8 mouse cellular contexts compared by ENCODE assay signal in the genomic region with DNA sequence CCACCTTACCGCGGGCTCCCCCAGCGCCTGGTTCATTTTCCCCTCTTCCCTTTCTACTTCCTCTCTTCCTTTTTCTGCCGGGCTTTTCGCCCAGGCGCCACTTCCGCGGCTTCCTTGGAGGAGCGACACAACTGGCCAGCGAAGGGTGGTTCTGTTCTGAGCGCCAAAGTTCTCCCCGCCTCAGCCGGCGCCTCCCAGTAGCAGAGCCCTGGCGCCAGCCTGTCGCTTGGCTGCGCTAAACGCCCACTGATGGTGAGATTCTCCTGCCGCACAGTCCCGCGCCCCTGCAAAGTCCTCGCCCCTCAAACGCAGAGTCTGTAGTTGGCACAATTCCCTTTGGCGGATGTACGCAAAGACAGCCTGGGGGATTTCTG. TPM values are rescaled to one million over a fixed set of nuclear protein-coding genes. Genes with fewer than 3 reads are reported as not detected.
DNase-seq lines count a peak whose midpoint lies in the region; ATAC-seq and TF ChIP-seq lines count a peak whose summit lies in the region.

A gene (minus strand): TSS at position 133 of the 374 bp plus-strand sequence.

- H3K27me3 ChIP-seq in forebrain, embryonic 12.5 days: peaks cover 41% of the 10 kb centered on the region
- peaks cover 39% of the 10 kb centered on the region for H3K27me3 ChIP-seq in heart, postnatal 0 days (ENCODE audit: control insufficient read depth, insufficient read depth, low read length)
- peaks cover 50% of the 10 kb centered on the region for H3K27me3 ChIP-seq in liver, embryonic 12.5 days (replicated peaks)

- WGBS in forebrain, embryonic 12.5 days: under 1% methylated on average over 25 of the region's 25 CpGs
- under 1% methylated on average over 25 of the region's 25 CpGs for whole genome bisulfite sequencing in heart, postnatal 0 days
- WGBS in liver, embryonic 12.5 days (ENCODE audit: insufficient replicate concordance): under 1% methylated on average over 25 of the region's 25 CpGs

- H3K4me2 ChIP-seq in forebrain, embryonic 12.5 days: peak within 1 kb of the TSS; percentile 98
- H3K4me2 ChIP-seq in heart, postnatal 0 days (ENCODE audit: low read depth, low read length): peak within 1 kb of the TSS; percentile 83
- H3K4me2 ChIP-seq in liver, embryonic 12.5 days: peak within 1 kb of the TSS; percentile 62

- TF ChIP-seq CTCF in heart, postnatal 0 days (IDR thresholded peaks at IDR 0.05; ENCODE audit: low read depth): peak; percentile 48

- H3K9ac ChIP-seq in forebrain, embryonic 12.5 days: peak within 1 kb of the TSS; percentile 63
- no peak within 1 kb of the TSS for H3K9ac ChIP-seq in heart, postnatal 0 days (replicated peaks; ENCODE audit: low read depth, low read length)
- no peak within 1 kb of the TSS for H3K9ac ChIP-seq in liver, embryonic 12.5 days

- H3K36me3 ChIP-seq in forebrain, embryonic 12.5 days (replicated peaks): no peaks in the 10 kb centered on the region
- no peaks in the 10 kb centered on the region for H3K36me3 ChIP-seq in heart, postnatal 0 days (replicated peaks; ENCODE audit: control insufficient read depth, insufficient read depth, low read length)
- H3K36me3 ChIP-seq in liver, embryonic 12.5 days: no peaks in the 10 kb centered on the region

- H3K27ac ChIP-seq in forebrain, embryonic 12.5 days: no peak within 1 kb of the TSS
- no peak within 1 kb of the TSS for H3K27ac ChIP-seq in heart, postnatal 0 days (ENCODE audit: low read depth)
- H3K27ac ChIP-seq in liver, embryonic 12.5 days: no peak within 1 kb of the TSS

- no peak for TF ChIP-seq EP300 in heart, postnatal 0 days (IDR thresholded peaks at IDR 0.05; ENCODE audit: low read depth)

- DNase-seq in thymus, postnatal 4 days: peak; percentile 15
- no peak for DNase-seq in thymus, adult 18-20 months
- peak; percentile 30 for DNase-seq in heart, postnatal 0 days (ENCODE audit: low spot score)
- peak; percentile 15 to 58 for DNase-seq in kidney, postnatal 36 days
- peak; percentile 11 for DNase-seq in retina, postnatal 7 days (ENCODE audit: low read depth, low spot score)
- no peak for DNase-seq in thymus, postnatal 10 days (ENCODE audit: low spot score in 2 of 2)

- H3K9me3 ChIP-seq in forebrain, embryonic 12.5 days: no peaks in the 10 kb centered on the region
- H3K9me3 ChIP-seq in heart, postnatal 0 days (replicated peaks; ENCODE audit: control insufficient read depth, low read length): no peaks in the 10 kb centered on the region
- no peaks in the 10 kb centered on the region for H3K9me3 ChIP-seq in liver, embryonic 12.5 days (replicated peaks)

- peaks cover 13% of the 10 kb centered on the region for H3K4me1 ChIP-seq in forebrain, embryonic 12.5 days
- peaks cover 11% of the 10 kb centered on the region; the same call in 1 of the 2 replicates for H3K4me1 ChIP-seq in heart, postnatal 0 days (ENCODE audit: control insufficient read depth, insufficient read depth)
- H3K4me1 ChIP-seq in liver, embryonic 12.5 days: no peaks in the 10 kb centered on the region

- H3K4me3 ChIP-seq in forebrain, embryonic 12.5 days (replicated peaks): peak within 1 kb of the TSS; percentile 59
- H3K4me3 ChIP-seq in heart, postnatal 0 days (ENCODE audit: low read depth, low read length): peak within 1 kb of the TSS; percentile 53
- H3K4me3 ChIP-seq in liver, embryonic 12.5 days: peak within 1 kb of the TSS; percentile 44

- peak; percentile 94 for ATAC-seq in forebrain, embryonic 12.5 days (ENCODE audit: low FRiP score)
- ATAC-seq in heart, postnatal 0 days (ENCODE audit: insufficient read depth, low read depth): peak; percentile 74
- ATAC-seq in liver, embryonic 12.5 days: no peak

RNA-seq across cellular contexts. Expression of the gene that starts here (rescaled TPM):
- polyA plus RNA-seq in forebrain, embryonic 12.5 days (2016; fragmentation: Nextera tagmentation; extraction: Ambion mirVana): 1.7 and 2.0 TPM in 2 replicates
- under 0.01 TPM in 1 of 2 replicates, not detected in the other for total RNA-seq in heart, postnatal 0 days (2014; rRNA removed; ENCODE audit: low replicate concordance)
- 0.08 and 0.10 TPM in 2 replicates for polyA plus RNA-seq in heart, postnatal 0 days (2015; fragmentation: Nextera tagmentation; extraction: Ambion mirVana)
- polyA plus RNA-seq in liver, embryonic 12.5 days (2016; fragmentation: Nextera tagmentation; extraction: Ambion mirVana): 0.11 and 0.23 TPM in 2 replicates

Comparison
In these comparisons a context has a peak if more than half of its experiments do, and no peak if none do; other contexts are left out.
1. DNase-seq: peak in thymus, postnatal 4 days (single experiment), kidney, postnatal 36 days (2 of 2) and retina, postnatal 7 days (single experiment); none in thymus, adult 18-20 months (0 of 2) and thymus, postnatal 10 days (0 of 2).
2. Peak in DNase-seq, ATAC-seq, H3K4me3 ChIP-seq and H3K4me2 ChIP-seq in heart, postnatal 0 days; RNA of the gene not detected or under 1 TPM.
3. Peak in every context shown above with its lines, with median percentiles within 50 percentile points of each other: H3K4me2 ChIP-seq and H3K4me3 ChIP-seq.